Mouse (Mus musculus) stomach, embryonic 14.5 days (tissue): Measurements from ENCODE around the gene Lsm2. TPM values are rescaled to one million over a fixed set of nuclear protein-coding genes. Genes with fewer than 3 reads are reported as not detected.

Source experiments
- ATAC-seq: fragments of 200-750 bp; cut with Nextera tagmentation; 2 replicates; pipeline ENCODE4 v1.8.0; 2017; ENCODE audit warnings: low read depth, moderate TSS enrichment; ENCODE audit not compliant: insufficient number of reproducible peaks, insufficient read depth, low FRiP score
- H3K27ac ChIP-seq: fragments of 300-500 bp; sonication (generic); 2 replicates; pipeline ENCODE4 v1.5.1; 2014; ENCODE audit warnings: mild to moderate bottlenecking, low read length, moderate library complexity, mixed read lengths
- H3K27me3 ChIP-seq: fragments of 300-500 bp; sonication (generic); 2 replicates; pipeline ENCODE4 v1.6.1; 2014; ENCODE audit warnings: low read length, control low read depth, mixed read lengths; ENCODE audit not compliant: control insufficient read depth, insufficient read depth
- H3K36me3 ChIP-seq: fragments of 300-500 bp; sonication (generic); 2 replicates; pipeline ENCODE4 v1.6.1; 2014; ENCODE audit warnings: mild to moderate bottlenecking, control low read depth, low read length, moderate library complexity, mixed read lengths; ENCODE audit not compliant: control insufficient read depth, insufficient read depth
- H3K4me1 ChIP-seq: fragments of 300-500 bp; sonication (generic); 2 replicates; pipeline ENCODE4 v1.6.1; 2014; ENCODE audit warnings: low read length, control low read depth, mixed read lengths; ENCODE audit not compliant: control insufficient read depth, insufficient read depth
- H3K4me2 ChIP-seq: fragments of 300-500 bp; sonication (generic); replicated peaks from 2 replicates; pipeline ENCODE4 v1.6.1; 2014; ENCODE audit warnings: low read depth, low read length, control low read depth
- H3K4me3 ChIP-seq: fragments of 300-500 bp; sonication (generic); 2 replicates; pipeline ENCODE4 v1.5.1; 2014; ENCODE audit warnings: low read depth, low read length, control low read depth
- H3K9ac ChIP-seq: fragments of 300-500 bp; sonication (generic); replicated peaks from 2 replicates; pipeline ENCODE4 v1.6.1; 2014; ENCODE audit warnings: low read depth, mild to moderate bottlenecking, control low read depth, low read length, moderate library complexity, mixed read lengths
- H3K9me3 ChIP-seq: fragments of 300-500 bp; sonication (generic); 2 replicates; pipeline ENCODE4 v1.6.1; 2016; ENCODE audit warnings: low read depth, low read length, control low read depth; ENCODE audit not compliant: control insufficient read depth
- WGBS: fragments of 180-500 bp; shearing (Covaris S2); extraction: QIAGEN DNeasy Blood & Tissue Kit; methylation state at CpG from one replicate; pipeline ENCODE4 v1.1.7; 2014; 5-methylcytosine and 5-hydroxymethylcytosine counted together
- polyA plus RNA-seq: library from polyadenylated mRNA; unstranded; fragments of >200 nt; fragmentation: Nextera tagmentation; extraction: Ambion mirVana; gene quantifications from 2 replicates; pipeline ENCODE4 v1.2.1, GENCODE M21; 2014

The Lsm2 gene
- polyA plus RNA-seq, 1 experiment from 2014 or later = 205 TPM

DNA sequence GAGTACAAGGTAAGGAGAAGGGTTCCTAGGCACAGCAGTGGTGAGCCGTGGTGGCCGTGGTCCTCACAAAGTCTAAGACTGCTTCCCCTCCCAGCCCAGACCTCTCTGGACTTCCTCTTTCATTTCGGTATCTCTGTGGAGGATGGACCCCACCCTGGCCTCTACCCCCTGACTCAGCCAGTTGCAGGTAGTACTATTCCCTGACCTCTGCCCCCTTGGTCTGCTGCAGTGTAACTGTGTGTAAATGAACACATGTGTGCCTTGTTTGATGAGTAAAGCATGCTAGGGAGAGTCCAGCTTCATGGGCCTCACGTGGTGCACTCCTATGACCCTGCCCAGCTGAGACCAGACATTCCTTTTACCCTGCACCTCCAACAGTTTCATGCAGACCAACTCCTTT lies 42.1 kb downstream of the Lsm2 start:
- Histone ChIP-seq H3K4me1 (peaks cover 12% of the 10 kb centered on the region), H3K27me3 (no peaks in the 10 kb centered on the region), H3K4me2 (no peak overlapping the region), H3K36me3 (no peaks in the 10 kb centered on the region), H3K27ac (no peak overlapping the region), H3K9ac (no peak overlapping the region), H3K9me3 (no peaks in the 10 kb centered on the region), H3K4me3 (no peak overlapping the region)
- 67% methylated on average over 4 of the region's 4 CpGs for WGBS
- ATAC-seq = no peak

DNA sequence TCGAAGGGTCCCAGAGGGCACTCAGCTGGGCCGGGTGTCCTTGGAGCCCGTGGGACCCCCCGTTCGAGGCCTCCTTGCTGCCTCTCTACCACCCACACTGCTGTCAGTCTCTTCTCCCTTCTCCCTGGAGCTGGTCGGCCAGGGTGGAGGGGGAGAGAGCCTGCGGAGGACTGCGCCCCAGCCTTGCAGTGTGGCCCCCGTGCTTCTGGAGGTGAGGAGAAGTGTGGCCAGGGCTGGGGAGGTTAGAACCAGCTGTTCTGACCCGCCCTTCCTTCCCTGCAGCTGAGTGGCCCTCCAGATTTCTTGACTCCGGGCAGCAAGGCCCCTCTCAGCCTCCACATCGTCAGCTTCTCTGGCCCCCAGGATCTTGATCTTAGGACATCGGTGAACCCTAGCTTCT lies 42.6 kb downstream of the Lsm2 start:
- Histone ChIP-seq H3K9ac (no peak overlapping the region; the same call in 1 of the 2 replicates), H3K4me2 (no peak overlapping the region), H3K4me3 (no peak overlapping the region), H3K27me3 (no peaks in the 10 kb centered on the region), H3K9me3 (no peaks in the 10 kb centered on the region), H3K27ac (no peak overlapping the region), H3K36me3 (no peaks in the 10 kb centered on the region), H3K4me1 (peaks cover 12% of the 10 kb centered on the region)
- no peak for ATAC-seq
- WGBS = 62% methylated on average over 12 of the region's 13 CpGs

DNA sequence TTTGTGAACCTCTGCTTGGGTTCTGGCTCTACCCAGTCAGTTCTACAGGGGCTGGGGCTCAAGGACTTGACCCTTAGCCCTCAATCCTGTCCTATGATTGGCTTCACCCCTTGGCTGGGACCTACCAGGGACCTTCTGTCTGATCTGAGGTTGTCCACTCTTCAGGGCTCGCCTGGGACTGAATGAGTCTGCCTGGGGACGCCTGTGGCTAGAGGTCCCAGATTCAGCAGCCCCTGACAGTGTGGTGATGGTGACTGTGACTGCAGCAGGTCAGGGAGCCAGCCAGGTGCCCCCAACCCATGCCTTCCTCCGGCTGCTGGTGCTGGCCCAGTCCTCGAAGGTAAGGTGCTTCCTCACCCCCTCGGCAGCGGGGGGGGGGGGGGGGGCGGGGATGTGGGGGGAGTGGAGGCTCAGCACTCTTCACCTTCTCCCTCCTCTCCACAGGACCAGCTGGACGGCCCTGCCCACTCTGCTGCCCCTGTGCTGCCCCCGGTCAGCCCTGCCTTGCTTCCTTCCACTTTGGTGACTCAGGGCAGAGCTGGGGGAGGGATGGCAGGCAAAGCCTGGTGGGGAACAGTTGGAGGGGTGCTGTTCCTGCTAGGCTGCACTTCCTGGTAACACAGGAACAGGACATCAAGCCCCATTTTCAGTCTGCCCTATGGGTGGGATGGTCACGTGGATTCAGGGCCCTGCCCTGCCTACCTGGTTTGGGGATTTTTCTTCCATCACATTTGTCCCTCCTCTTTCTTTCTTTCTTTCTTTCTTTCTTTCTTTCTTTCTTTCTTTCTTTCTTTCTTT lies 43.2 kb downstream of the Lsm2 start:
- WGBS = 57% methylated on average over 8 of the region's 10 CpGs
- no peaks in the 10 kb centered on the region for H3K9me3 ChIP-seq
- H3K36me3 ChIP-seq = no peaks in the 10 kb centered on the region
- H3K27me3 ChIP-seq = no peaks in the 10 kb centered on the region
- no peak overlapping the region for H3K4me3 ChIP-seq
- no peak overlapping the region for H3K4me2 ChIP-seq
- no peak overlapping the region for H3K9ac ChIP-seq
- no peak overlapping the region for H3K27ac ChIP-seq
- ATAC-seq = no peak
- H3K4me1 ChIP-seq = peaks cover 18% of the 10 kb centered on the region

DNA sequence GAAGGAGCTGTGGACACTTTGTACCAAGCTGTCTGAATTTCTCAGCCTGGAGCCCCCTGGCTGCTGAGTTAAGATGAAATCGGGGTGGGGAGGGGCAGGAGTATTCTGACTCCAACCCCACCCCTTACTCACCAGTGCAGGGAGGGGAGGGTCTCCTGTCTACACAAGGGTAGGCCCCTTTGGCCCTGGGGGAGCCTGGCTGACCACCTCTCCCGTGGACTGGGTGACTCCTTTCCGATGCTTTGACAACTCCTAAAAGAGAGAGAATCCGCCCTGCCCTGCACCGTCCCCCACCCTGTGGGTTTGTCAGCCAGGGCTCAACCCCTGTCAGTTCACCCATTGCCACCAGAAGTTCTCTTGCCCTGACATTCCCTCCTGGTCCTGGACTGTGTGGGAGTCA lies 44.5 kb downstream of the Lsm2 start:
- H3K4me3 ChIP-seq = no peak overlapping the region

DNA sequence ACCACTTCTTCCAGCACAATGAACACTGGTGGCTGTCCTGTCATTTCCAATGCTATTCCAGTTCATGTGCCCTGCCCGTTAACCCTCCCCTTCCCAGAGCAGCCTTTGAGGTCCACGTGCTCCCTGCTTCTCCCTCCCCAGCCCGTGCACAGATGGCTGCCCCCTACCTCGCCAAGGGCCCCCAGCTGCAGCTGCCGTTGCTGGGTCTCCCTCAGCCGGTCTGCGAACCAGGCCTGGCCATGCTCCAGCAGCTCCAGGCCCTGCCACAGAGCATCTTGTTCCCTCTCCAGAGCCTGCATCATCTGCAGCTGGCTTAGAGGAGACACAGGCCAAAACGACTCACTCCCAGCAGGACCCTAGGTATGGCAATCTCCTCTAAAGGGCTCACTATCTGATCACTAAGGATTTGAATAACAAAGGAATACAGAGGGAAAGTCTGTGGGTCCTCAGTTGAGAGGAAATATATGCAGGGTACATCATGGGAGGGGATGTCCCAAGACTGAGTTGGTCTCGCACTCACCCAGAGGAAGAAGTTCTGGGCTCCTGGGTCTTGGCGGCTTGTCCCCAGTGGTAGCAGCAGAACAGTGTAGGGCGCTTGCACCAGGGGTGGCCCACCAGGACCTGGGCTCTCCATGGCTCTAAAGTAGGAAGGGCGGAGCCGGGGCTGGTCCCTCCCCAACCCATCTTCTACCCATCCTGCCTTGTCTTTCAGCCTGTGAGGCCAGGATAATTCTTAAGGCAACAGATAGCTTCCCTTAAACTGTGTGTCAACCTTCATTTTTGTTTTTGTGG lies 45.8 kb downstream of the Lsm2 start, which contains the start of gene Sapcd1:
Sapcd1 (minus strand) TSS at position 740 of the 792 bp plus-strand sequence.
- Histone ChIP-seq H3K27me3 (no peaks in the 10 kb centered on the region), H3K36me3 (no peaks in the 10 kb centered on the region), H3K4me3 (no peak within 1 kb of the TSS), H3K9me3 (no peaks in the 10 kb centered on the region), H3K27ac (peak within 1 kb of the TSS; percentile 74), H3K4me2 (peak within 1 kb of the TSS; percentile 14; the same call in 1 of the 2 replicates), H3K4me1 (peaks cover 17% of the 10 kb centered on the region), H3K9ac (0 out of 2 replicates have a peak within 1 kb of the TSS, but pooled peaks have one; percentile 14)
- WGBS = 48% methylated on average over 13 of the region's 13 CpGs
- ATAC-seq = peak; percentile 53; the same call in 1 of the 2 replicates

More for the DNA sequence above, 44.5 kb downstream of the Lsm2 start:
- Histone ChIP-seq H3K36me3 (no peaks in the 10 kb centered on the region), H3K9ac (no peak overlapping the region), H3K27ac (no peak overlapping the region), H3K27me3 (no peaks in the 10 kb centered on the region), H3K4me1 (peaks cover 20% of the 10 kb centered on the region), H3K4me2 (0 out of 2 replicates have a peak overlapping the region, but pooled peaks have one; percentile 14), H3K9me3 (no peaks in the 10 kb centered on the region)
- ATAC-seq = no peak
- 76% methylated on average over 5 of the region's 5 CpGs for WGBS

DNA sequence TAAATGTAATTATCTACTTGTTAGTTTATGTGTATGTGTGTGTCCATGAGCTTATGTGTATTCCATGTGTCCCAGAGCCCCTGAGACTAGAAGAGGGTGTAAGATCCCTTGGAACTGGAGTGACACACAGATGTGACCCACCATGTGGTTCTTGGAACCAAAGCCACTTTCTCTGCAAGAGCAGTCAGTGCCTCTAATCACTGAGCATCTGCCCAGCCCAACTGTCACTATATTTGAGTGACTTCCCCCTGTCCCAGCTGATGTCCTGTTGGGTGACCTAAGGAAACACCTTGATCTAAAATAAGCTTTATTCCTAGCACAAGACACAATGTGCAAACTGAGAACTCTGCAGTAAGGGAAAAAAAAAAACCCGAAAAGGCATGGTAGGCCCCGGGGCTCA lies 46.7 kb downstream of the Lsm2 start:
- no peak for ATAC-seq
- Histone ChIP-seq H3K9me3 (no peaks in the 10 kb centered on the region), H3K27me3 (no peaks in the 10 kb centered on the region), H3K27ac (no peak overlapping the region), H3K4me2 (no peak overlapping the region), H3K4me1 (peaks cover 17% of the 10 kb centered on the region), H3K36me3 (no peaks in the 10 kb centered on the region), H3K9ac (no peak overlapping the region), H3K4me3 (no peak overlapping the region)
- WGBS = 86% methylated on average over 2 of the region's 2 CpGs

DNA sequence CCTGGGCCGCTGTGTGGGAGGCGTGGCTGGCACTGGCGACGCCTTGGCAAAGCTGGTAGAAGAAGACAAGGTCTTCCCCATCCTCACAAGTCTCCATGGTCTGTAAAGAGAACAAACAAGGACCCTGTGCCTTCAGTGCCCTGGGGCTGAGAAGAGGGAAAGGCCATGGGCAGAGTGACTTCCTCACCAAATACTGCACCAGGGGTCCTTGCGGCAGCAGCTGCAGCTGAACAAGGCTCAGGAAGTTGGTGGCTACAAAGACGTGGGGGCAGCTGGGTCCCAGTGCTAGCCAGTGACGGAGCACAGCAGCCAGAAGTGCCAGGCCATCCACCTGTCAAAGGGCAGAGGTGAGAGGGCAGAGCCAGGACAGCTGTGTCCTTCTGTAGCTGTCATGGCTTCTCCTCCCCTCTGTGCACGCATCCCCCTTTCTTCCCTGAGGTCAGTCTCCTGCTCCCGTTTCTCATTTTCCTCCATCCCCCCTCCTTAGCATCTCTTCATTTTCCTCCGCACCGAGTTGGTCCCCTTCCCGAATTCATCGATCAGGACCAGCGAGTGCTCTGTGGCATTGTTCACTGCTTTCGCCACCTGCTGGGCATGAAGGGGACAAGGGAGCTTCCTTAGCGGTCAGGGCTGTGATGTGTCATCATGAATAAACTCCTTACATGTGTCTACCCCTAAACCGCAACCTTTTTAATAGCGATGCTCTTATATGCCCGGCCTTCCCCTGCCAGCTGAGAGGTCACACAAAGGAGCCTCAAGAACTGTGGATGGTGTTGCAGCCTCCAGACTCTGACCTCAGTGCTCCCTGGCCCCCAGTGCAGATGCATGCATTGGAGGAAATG lies 48.2 kb downstream of the Lsm2 start:
- peaks cover 11% of the 10 kb centered on the region for H3K4me1 ChIP-seq
- H3K4me2 ChIP-seq = no peak overlapping the region

DNA sequence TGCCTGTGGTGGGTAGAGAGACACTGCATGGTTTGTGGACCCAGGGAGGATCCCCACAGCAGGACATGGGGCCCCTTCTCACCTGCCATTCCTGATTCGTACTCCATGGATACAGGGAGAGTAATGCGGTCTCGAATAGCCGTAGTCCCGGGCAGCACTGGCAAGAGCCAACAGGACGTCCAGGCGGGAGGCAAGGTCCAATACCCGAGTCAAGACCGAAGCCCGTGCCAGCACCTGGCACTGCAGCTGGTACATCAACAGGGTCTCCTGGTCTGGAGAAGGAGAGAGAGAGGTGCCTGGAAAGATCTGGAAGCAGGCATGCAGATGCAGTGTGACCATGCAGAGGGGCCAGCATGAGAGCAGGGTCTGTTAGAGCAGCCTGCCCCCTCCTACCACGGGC lies 49.6 kb downstream of the Lsm2 start:
- WGBS = 90% methylated on average over 11 of the region's 11 CpGs
- H3K9ac ChIP-seq = no peak overlapping the region
- peaks cover 11% of the 10 kb centered on the region for H3K4me1 ChIP-seq
- H3K27me3 ChIP-seq = no peaks in the 10 kb centered on the region
- ATAC-seq = no peak
- H3K9me3 ChIP-seq = no peaks in the 10 kb centered on the region
- H3K4me3 ChIP-seq = no peak overlapping the region
- H3K4me2 ChIP-seq = no peak overlapping the region
- H3K27ac ChIP-seq = no peak overlapping the region
- no peaks in the 10 kb centered on the region for H3K36me3 ChIP-seq

More for the DNA sequence above, 48.2 kb downstream of the Lsm2 start:
- WGBS = 33% methylated on average over 19 of the region's 19 CpGs
- Histone ChIP-seq H3K27me3 (no peaks in the 10 kb centered on the region), H3K9ac (no peak overlapping the region), H3K9me3 (no peaks in the 10 kb centered on the region), H3K4me3 (no peak overlapping the region), H3K27ac (no peak overlapping the region), H3K36me3 (no peaks in the 10 kb centered on the region)
- ATAC-seq = no peak
